Mouse (Mus musculus): ENCODE results near the gene Med26.
A peak's percentile ranks its signal among the peaks of the same experiment; 100 is the strongest.

Med26 gene

DNA sequence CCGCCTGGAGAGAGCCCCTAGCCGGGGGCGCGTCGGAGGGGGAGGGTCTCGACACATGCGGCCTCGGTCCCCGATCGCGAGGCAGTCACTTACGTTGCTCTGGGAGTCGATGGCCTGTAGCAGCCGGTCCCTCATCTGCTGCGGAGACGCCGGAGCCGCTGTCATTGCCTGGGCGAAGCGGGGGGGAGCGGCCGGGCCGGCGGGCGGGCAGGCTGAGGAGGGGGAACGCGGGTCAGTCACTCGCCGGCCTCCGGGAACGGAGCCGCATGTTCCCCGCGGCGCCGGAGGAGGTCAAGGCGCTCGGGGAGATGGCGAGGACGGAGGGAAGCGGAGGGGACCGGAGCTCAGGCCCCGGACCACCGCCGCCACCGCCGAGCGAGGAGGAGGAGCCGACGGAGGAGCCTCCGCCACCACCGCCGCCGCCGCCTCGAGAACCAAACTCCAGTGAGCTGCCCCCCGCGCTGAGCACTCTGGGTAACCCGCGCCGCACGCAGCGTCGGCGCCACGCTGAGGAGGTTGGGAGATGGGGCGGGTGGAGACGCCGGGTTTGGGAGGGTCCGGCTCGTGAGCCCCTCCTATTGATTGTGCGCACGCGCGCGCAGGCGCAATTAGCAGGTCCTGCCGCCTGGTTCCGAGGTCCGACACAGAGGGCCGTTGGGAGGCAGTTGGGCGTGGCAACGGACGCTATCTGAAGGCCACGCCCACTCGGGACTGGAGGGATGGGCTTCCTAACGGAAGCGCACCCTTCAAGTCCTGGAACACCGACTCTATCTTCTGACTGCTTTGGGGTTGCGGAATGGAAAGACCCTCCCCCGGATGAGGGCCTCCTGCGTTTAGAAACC lies at the start of gene Med26:
Gene Med26, minus strand, starts transcription at position 469 of the 842 bp plus-strand sequence.
- DNase-seq, result peak; percentile 100

DNA sequence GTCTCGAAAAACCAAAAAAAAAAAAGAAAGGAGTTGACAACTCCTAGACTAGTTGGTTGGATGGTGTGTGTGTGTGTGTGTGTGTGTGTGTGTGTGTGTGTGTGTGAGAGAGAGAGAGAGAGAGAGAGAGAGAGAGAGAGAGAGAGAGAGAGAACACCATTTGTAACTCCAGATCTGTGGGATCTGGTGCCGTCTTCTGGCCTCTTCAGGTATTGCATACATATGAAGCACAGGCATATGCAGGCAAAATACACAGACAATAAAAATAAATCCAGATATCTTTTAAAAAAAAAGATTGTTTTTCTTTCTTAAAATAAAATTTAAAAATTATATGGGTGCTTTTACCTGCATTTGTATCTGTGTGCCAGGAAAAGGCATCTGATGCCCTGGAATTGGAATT lies 42.1 kb upstream of the Med26 start:
- no peak for DNase-seq

DNA sequence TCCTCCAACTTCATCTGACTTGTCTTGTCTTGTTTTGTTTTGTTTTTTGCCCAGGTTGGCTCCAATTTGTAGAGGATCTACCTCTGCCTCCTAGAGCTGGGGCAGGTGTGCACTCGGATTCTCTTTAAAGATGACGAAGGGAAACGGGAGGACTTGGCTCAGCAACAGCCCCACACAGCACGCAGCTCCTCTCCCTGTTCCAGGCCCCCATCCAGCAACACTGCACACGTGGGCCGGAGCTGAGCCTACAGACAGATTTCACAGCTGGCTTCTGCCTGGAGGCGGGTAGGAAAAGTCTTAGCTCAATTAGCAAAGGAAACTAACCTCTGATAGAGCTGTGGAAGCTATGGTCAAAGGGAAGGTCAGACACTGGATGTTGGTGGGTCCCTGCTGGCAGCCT lies 41.2 kb upstream of the Med26 start:
- peak; percentile 97 for DNase-seq

DNA sequence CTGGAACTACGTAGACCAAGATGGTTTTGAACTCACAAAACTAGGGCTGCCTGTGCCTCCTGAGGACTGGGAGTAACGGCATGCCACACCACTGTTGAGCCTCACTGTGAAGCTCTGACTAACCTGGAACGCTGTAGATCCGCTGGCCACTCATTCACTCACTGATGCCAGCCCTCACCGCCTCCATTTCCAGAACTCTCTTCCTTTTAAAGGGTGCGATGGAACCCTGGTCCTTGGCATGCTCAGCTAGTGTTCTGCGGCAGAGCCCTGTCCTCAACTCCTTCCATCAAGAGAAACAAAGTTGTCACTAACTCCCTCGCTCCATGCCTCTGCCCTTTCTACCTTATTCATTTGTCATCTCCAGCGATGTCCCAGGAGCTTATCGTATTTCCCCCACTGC lies 40.8 kb upstream of the Med26 start:
- DNase-seq, result no peak

DNA sequence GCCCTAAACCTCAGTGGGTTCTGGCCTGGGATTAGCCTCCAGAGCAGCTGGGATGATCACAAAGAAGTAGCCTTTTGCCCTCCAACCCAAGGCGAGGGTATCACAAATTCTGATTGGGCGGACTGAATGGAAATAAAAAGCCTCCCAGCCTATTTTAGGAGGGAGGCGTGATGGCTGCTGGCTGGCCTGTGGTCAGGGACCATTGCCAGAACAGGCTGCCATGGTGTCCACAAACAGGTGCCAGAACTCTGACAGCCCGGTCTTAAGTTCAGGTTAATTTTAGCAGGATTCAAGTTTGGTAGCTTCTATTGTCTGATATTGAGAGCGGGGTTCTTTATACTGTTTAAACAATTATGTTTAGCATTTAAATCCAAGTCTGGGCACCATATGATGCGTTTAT lies 39.7 kb upstream of the Med26 start:
- DNase-seq, result peak; percentile 97

DNA sequence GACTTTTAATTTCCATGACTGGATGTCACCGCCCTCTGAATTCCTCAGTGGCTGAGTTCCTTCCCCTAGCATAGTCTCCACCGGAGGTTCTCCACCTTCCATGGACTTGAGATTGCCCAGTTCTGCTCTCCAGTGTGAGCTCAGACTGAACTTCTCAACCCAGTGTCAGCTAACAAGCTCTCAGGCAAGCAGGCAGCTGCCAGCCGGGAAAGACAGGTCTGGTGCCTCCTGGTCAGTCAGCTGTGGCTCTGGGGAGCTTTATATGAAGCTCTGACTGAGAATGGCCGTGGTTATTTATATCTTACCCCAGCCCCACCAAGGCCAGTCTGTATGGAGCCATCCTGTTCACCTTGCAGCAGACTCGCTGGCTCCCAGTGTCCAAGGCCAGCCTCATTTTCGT lies 36.3 kb upstream of the Med26 start:
- DNase-seq, result peak; percentile 95

DNA sequence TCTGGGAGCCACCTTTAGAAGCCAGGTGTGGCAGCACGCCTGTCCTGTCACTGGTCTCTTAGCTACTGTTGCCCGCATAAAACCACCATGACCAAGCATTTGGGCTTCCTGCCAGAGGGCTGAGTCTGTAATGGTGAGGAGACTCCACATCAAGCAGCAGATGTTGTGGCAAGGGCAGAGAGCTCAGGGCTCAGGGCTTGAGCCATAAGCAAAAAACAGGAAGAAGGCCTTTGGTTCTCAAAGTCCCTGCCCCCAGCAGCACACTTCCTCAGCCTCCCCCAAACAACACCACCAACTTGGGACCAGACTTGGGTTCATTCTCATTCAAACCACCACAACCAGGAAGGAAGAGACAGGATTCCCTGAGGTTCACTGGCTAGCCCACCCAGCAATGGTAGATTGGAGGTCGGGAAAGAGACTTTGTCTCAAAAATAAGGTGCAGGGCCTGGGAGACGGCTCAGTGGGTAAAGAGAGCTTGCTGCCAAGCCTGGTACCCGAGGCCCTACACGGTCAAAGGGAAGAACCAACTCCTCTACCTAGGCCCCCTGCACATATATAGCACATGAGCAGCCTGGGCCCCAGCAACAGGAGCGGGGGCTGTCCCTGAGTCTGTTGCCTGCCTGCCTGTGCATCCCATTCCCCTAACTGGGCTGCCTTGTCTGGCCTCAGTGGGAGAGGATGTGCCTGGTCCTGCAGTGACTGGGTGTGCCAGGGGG lies 35.1 kb upstream of the Med26 start:
- DNase-seq, result peak; percentile 97

DNA sequence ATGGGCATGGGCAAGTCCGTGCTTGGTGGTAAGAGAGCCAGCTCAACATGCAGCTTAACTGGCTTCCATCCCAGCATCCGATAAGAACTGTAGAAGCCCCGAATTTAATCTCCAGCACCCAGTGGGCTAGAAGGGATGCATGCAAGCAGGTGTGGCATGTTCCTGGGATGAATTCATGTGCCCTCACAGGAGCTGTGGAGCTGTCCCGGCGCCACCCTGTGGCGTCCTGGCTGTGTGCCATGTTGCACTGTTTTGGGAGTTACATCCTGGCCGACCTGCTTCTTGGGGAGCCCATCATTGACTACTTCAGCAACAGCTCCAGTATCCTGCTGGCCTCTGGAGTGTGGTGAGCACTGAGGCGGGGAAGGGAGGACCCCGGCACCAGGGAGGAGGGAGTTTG lies 31.3 kb upstream of the Med26 start:
- DNase-seq, result no peak

DNA sequence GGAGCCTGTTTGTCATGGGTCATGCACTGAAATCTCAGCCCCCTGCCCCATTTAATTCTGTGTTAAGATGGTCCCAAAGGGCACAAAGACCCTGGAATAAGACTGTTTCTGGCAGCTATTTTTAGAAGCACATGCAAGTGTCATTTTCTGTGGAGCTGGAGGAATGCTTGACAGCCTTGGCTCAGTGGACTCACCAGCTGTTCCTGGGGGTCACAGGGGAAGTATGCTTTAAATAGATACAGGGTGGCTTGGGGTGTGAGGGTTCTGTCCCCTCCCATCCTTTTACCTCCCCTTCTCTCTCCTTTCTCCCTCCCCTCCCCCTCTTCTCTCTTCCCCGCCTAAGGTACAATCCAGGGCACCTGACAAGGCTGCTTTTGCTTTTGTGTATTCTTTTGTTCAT lies 29.9 kb upstream of the Med26 start:
- DNase-seq, result peak; percentile 94

DNA sequence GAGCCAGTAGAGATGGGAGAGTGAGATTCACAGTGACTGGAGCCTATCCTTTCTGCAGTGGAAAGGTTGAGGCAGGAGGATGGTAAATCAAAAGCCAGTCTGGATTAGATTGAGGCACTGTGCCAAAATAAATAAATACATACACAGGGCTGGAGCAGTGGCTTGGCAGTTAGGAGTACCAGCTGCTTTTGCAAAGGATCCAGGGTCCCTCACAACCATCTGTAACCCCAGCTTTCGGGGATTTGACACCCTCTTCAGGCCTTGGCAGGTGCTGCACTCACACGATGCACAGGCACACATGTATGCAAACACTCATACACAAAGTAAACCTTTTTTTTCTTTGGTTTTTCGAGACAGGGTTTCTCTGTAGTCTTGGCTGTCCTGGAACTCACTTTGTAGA lies 29.2 kb upstream of the Med26 start:
- no peak for DNase-seq

DNA sequence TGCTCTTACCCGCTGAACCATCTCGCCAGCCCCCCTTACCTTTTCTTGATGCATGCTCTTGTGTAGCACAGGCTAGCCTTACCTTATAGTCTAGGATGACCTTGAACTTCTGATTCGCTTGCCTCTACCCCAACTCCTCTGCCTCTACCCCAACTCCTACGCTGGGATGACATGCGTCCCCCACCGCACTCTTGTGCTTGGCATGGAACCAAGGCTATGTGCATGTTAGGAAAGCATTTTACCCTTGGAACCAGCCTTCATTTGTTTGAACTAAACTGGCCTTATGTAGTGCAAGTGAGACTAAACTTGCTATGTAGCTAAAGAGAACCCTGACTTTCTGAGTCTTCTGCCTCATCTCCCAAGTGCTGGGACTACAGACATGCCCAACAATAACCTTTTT lies 27.8 kb upstream of the Med26 start:
- DNase-seq, result no peak

DNA sequence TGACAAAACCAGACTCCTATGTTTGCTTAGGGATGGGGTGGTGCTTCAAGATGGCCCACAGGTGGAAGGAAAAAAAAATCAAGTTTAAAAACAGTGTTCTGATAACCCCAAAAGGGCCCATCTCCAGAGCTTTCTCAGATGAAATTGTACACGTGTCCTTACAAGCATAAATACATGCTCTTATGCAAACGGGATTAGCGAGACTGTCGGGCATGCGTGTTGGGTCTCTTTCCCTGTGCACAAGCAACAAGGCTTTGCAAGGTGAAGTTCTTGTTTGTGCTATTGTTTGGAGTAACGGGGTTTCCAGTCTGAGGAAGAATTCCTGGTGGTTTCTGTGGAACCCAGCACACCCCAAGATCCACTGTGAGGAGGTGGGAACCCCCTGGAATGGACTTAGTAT lies 25.4 kb upstream of the Med26 start:
- DNase-seq, result no peak

DNA sequence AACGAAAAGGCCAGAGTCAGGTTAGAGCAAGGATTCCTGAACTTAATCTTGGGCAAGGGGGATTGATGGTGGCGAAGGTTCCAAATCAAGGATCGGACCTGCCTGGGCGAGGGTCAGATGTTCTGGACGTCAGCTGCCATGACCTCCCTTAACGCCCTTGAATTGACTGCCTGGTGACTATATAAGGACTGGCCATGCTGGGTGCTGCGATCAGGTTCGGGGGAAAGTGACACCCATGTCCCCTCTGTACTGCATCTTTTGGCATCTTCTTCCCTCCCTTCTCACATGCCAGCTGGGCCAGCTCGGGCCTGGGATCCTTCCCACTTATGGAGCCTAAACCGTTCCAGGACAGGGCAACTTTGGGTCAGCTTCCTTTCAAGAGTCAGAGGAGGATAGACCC lies 24.4 kb upstream of the Med26 start:
- DNase-seq, result peak; percentile 97

DNA sequence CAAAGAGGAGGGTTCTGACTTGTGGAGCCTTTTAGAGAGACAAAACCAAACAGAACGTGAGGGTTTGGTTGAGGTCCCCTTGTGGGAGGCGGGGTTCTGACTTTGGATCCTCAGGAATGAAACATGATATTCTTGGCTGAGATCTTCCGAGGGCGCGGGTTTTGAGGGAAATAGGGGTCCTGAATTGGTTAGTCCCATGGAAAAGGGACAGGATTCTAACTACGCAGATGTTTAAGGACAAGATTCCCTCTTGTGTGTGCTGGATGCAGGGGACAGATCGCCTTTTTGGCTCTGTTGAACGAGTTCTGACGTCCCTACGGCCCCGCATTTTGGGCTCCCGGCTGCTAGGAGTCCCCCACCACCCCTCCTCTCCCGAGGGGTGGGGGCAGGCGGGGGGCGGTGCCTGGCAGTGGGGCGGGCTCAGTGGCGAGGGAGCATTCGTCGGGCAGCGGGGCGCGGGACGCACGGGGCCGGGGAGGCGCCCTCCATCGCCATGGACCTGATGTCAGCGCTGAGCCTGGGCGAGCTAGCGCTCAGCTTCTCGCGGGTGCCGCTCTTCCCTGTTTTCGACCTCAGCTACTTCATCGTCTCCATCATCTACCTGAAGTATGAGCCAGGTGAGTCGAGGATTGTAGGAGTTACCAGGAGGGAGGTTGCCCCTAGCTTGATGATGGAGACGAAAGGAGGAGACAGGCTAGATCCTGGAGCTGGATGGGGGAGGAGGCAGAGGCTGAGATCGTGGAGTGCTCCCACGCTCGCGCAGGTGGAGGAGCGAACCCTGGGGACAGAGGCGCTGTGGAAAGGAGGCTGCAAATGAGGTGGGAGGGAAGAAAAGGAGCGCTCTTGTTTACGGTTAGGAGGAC lies 23.8 kb upstream of the Med26 start, which contains the start of gene Tmem38a:
Gene Tmem38a, plus strand, starts transcription at position 445 of the 863 bp plus-strand sequence.
- peak; percentile 99 for DNase-seq

DNA sequence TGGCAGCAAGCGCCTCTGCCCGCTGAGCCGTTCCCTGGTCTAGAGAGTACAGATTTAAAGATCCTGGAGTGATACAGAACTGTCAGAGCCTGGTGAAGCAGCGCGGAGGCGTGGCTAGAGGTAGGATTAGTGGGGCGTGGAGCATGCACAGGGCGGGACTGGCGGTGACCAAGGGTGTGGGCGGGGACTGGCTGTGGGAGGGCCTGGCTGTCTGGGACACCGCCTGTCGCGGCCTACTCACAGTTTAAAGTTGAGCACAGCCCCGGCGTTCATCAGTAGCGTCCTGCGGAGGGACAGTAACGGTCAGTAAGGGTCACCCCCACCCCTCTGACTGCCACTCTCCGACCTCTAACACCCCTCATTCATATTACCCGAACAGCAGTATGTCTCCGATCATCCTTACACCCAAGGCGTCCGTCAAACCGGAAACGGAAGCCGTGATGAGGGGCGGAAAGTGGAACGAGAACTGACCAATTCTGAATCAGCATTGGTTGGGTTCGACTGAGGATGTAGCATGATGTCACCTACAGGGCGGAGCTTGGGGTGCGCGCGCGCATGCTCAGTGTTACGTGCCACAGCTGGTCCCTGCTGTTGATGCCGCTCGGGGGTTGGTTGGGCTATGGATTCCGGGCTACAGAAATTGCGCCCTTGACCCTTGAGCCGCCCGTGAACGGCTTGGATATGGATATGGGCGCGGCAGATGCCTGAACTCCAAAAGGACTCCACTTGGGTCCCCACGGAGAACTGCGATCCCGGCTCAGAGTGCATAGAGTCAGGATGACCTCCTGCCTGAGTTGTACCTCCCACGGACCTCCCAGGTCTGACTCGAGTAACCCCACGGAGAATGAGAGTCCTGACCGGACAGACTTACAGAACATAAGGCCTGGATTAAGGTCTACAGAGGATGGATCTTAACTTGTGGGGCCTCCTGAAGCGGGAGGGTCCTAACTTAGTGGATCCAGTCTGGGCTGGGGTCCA lies 22.9 kb upstream of the Med26 start, which contains the start of gene Smim7:
Gene Smim7, minus strand, starts transcription at position 456 of the 978 bp plus-strand sequence.
- DNase-seq, result peak; percentile 100

DNA sequence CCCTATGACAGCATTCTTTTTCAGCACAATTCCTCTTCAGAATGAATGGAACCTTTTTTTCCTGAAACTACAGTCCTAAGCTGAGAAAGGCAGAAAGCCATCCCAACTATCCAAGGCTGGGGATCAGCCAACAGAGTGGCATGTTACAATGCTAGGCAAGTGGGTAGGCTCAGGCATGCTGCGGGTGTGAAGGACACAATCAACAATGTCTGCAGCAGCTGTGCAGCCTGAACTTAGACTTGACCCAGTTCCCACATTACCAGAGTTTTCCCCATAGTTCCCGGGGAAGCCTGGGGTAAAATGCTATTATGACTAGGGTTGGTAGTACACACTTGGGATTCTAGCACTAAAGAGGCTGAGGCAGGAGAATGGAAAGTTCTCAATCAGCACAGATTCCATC lies 17.9 kb upstream of the Med26 start:
- no peak for DNase-seq

DNA sequence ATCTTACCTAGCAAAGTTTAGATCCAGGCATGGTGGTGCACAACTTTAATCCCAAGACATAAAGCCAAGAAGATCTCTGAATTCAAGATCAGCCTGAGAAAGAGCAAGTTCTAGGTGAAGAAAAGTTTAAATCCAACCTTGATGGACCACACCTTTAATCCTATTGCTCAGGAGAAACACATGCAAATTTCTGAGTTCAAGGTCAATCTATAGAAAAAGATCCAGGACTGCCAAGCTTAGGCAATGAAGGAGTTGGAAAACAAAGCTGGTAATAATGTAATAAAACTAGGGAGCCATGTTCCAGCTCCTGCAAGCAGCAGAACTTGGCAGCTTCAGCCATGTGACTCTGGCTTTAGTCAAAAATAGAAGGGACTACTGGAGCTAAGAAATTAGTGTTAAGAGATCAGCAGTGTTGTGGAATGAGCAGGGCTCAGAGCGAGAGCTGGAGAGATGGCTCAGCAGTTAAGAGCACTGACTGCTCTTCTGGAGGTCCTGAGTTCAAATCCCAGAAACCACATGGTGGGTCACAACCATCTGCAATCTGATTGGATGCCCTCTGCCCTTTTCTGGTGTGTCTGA lies 13.1 kb upstream of the Med26 start:
- DNase-seq, result no peak

DNA sequence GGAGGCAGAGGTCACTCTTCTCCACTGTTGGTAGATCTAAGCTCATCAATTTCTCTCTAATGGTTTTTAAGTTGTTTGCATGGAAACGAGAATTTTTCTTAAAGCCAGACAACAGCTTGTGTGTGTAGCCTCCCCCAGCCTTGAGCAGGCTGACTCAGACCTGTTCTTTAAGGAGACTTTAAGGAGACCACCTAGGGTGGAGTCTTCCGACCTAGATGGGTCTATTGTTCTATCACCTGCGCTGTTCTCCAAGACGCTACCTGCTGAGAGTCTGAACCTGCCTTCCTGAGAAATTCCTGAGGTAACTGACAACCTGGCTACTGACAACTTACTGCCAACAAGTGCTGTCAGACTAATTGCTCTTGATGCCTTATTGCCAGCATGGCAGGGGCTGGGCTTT lies 7.7 kb upstream of the Med26 start:
- no peak for DNase-seq

DNA sequence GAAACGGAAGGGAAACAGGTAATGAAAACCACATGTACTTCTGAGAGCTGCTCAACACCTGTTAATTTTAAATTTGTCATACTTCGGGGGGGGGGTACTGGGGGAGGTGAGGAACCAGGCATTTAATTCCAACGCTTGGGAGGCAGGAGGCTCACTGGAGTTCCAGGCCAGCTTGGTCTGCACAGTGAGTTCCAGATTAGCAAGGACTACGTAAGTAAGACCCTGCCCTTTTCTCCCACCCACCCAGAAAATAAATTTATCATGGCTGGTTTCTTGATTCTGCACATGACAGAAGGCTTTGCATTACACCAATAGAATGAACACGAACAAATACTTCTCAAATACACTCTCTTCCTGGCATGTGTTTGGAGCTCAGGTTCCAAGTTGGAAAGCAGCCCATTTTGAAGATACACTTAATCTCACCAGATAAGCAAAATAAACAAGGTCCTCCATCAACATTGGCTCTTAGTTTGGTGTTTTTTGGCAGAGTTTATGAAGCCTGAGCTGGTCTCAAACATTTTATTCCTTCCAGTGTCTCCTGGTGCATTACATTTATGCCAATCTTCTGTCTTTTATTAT lies 1.3 kb upstream of the Med26 start:
- DNase-seq, result peak; percentile 90

DNA sequence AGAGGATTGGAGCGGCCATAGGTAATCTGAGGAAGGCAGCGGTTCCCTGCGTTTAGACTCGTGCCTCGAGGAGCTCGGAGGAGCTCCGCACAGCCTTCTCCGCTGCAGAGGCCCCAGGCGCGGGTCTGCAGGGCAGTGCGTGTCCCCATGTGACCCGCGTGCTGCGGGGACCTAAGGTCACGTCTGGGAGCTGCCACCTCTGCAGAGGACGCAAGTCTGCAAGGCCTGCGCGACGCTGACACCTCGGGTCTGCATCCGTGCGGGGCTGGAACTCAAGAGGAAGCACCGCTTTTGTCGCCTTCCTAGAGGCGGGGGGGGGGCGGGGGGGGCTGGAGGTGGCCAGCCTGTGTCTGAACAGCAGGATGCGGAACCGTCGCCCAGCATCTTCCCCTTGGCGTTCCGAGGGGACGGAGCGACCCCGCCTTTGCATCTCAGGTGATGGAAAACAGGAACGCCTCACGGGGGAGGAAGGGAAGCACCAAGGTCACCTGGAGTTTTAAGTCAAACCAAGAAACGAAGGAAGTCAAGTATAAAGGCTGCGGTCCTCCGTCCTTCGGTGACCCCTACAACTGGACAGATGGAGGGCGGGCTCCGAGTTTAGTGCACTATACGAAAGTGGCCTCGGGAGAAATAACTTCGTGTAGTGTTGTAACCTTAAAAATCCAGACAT lies 709 bp upstream of the Med26 start:
- DNase-seq, result no peak

Measured in heart, adult 11 months (tissue).